Mouse (Mus musculus) CH12.LX (cell line): ENCODE measurements around the gene Rnf5. TPM values are rescaled to one million over a fixed set of nuclear protein-coding genes. Genes with fewer than 3 reads are reported as not detected.
A peak's percentile ranks its signal among the peaks of the same experiment; 100 is the strongest.

Source experiments
- DNase-seq: peaks from one replicate; pipeline ENCODE4 v3.0.0-alpha.2; 2013; ENCODE audit errors: extremely low read depth
- H3K27ac ChIP-seq: 2 replicates; pipeline ENCODE4 v1.5.1; 2012; ENCODE audit warnings: low read depth, mild to moderate bottlenecking, control low read depth, moderate library complexity; ENCODE audit not compliant: insufficient read depth
- H3K27me3 ChIP-seq: replicated peaks from 2 replicates; pipeline ENCODE3; 2012; ENCODE audit warnings: inconsistent platforms
- H3K36me3 ChIP-seq, 2 experiments: replicated peaks in 1 of 2; 2 replicates each; pipeline versions ENCODE3 to v1.6.1; 2012; ENCODE audit warnings: inconsistent platforms in 1 of 2, low read length in 1 of 2, mild to moderate bottlenecking in 1 of 2, mixed read lengths in 1 of 2, moderate library complexity in 1 of 2; ENCODE audit not compliant: control insufficient read depth in 1 of 2, insufficient read depth in 1 of 2
- H3K4me1 ChIP-seq, 2 experiments: 2 replicates each; pipeline ENCODE4 v1.6.1; 2012; ENCODE audit warnings: inconsistent platforms in 1 of 2, moderate library complexity in 1 of 2; ENCODE audit not compliant: insufficient read depth in 2 of 2, control insufficient read depth in 1 of 2
- H3K4me2 ChIP-seq: 2 replicates; pipeline ENCODE4 v1.6.1; 2012; ENCODE audit warnings: low read depth, mild to moderate bottlenecking, control low read depth; ENCODE audit not compliant: poor library complexity, insufficient read depth, severe bottlenecking
- H3K4me3 ChIP-seq, 3 experiments: fragments of 150-350 bp in 1 of 3; sonication (generic) in 1 of 3; replicated peaks in 1 of 3; 2 replicates each; pipeline versions ENCODE3 to v1.5.1; 2011 to 2012; ENCODE audit warnings: low read depth in 2 of 3, low read length in 2 of 3, mild to moderate bottlenecking in 2 of 3, moderate library complexity in 2 of 3, control low read depth in 1 of 3, improper control_type of control experiment in 1 of 3, inconsistent platforms in 1 of 3, mixed read lengths in 1 of 3; ENCODE audit not compliant: poor library complexity in 1 of 3
- H3K79me2 ChIP-seq: replicated peaks from 2 replicates; pipeline ENCODE4 v1.6.1; 2012; ENCODE audit warnings: mild to moderate bottlenecking, moderate library complexity; ENCODE audit not compliant: control insufficient read depth, poor library complexity, insufficient read depth, severe bottlenecking; ENCODE audit errors: extremely low read depth
- H3K9ac ChIP-seq: 2 replicates; pipeline ENCODE4 v1.6.1; 2012; ENCODE audit warnings: low read depth, mild to moderate bottlenecking, control low read depth, moderate library complexity; ENCODE audit not compliant: insufficient read depth
- H3K9me3 ChIP-seq: replicated peaks from 2 replicates; pipeline ENCODE3; 2012; ENCODE audit warnings: low read length, inconsistent platforms, mixed read lengths
- CTCF ChIP-seq, 2 experiments: IDR thresholded peaks in 1 of 2; conservative IDR thresholded peaks in 1 of 2; 2 replicates each; pipeline ENCODE4 v1.5.1; 2011 to 2012; ENCODE audit warnings: low read depth in 2 of 2, low read length in 2 of 2, improper control_type of control experiment in 1 of 2, inconsistent platforms in 1 of 2, mild to moderate bottlenecking in 1 of 2, moderate library complexity in 1 of 2
- ETS1 ChIP-seq: conservative IDR thresholded peaks from 2 replicates; pipeline ENCODE4 v1.6.1; 2012; ENCODE audit warnings: low read depth, mild to moderate bottlenecking, inconsistent platforms, low read length, improper control_type of control experiment, moderate library complexity
- MYC ChIP-seq: IDR thresholded peaks from 2 replicates; pipeline ENCODE4 v1.6.1; 2011; ENCODE audit warnings: low read depth, mild to moderate bottlenecking, improper control_type of control experiment, low read length
- POLR2AphosphoS2 ChIP-seq: IDR thresholded peaks from 2 replicates; pipeline ENCODE4 v1.6.1; 2011; ENCODE audit warnings: low read depth, low read length, improper control_type of control experiment
- RAD21 ChIP-seq: IDR thresholded peaks from 2 replicates; pipeline ENCODE4 v1.6.1; 2011; ENCODE audit warnings: low read depth, mild to moderate bottlenecking, low read length, improper control_type of control experiment, moderate library complexity
- SMC3 ChIP-seq: IDR thresholded peaks from 2 replicates; pipeline ENCODE4 v1.6.1; 2011; ENCODE audit warnings: low read depth, low read length, improper control_type of control experiment
- USF1 ChIP-seq: IDR thresholded peaks from 2 replicates; pipeline ENCODE4 v1.6.1; 2014; ENCODE audit warnings: low read depth, mild to moderate bottlenecking, inconsistent platforms, low read length, improper control_type of control experiment
- ZC3H11A ChIP-seq: IDR thresholded peaks from 2 replicates; pipeline ENCODE4 v1.6.1; 2012; ENCODE audit warnings: low read depth, mild to moderate bottlenecking, inconsistent platforms, low read length, improper control_type of control experiment
- ZNF384 ChIP-seq: IDR thresholded peaks from 2 replicates; pipeline ENCODE4 v1.6.1; 2012; ENCODE audit warnings: low read depth, low read length, improper control_type of control experiment, inconsistent platforms
- dilution Hi-C: fragments of 300-500 bp; cut with MboI; formaldehyde crosslinking; loops from 2 replicates; pipeline ENCODE4 v1.14.3; 2020; ENCODE audit warnings: low sequenced_read_pairs; ENCODE audit not compliant: extremely low pct_unique_long_range_greater_than_20kb, extremely low pct_ligation_motif_present
- in situ Hi-C: fragments of 300-500 bp; cut with MboI; formaldehyde crosslinking; loops from 3 replicates; pipeline ENCODE4 v1.14.3; 2019; ENCODE audit warnings: low sequenced_read_pairs, low pct_ligation_motif_present, low pct_unique_long_range_greater_than_20kb, mixed read lengths
- polyA plus RNA-seq: library from polyadenylated mRNA; unstranded; fragments of >175 nt; gene quantifications from 2 replicates; pipeline ENCODE4 v1.2.1, GENCODE M21; 2012; ENCODE audit warnings: low read depth; ENCODE audit not compliant: insufficient read length
- total RNA-seq, 2 experiments: library from RNA; depleted of rRNA; stranded (reverse); fragments of 300-350 nt in 1 of 2; fragments of >200 nt in 1 of 2; gene quantifications; 2 replicates each; pipeline ENCODE4 v1.2.3; 2012 to 2014

The Rnf5 gene
- total and polyA plus RNA-seq, 3 experiments: 8.4 to 35.1 (median 20.6) TPM

DNA sequence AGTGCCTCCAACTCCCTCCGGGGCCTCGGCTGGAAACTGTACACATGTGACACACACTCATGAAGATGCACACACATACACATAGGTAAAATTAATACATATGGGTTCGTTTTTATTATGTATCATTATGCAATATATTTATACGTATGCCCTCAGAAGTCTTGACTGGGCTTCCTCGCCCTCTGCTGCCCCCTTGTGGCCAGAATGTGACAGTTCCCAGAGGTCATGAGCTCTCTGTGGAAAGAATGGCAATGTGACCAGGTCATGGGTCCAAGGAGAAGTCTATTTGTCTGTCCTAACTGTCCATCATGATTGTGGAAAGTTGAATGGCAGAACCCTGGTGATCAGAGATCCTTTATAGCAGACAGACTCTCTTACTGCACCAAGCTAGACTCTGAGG, 48.0 kb downstream of the Rnf5 start:
- Histone ChIP-seq H3K4me3 (no peak overlapping the region), H3K36me3 (peaks cover 0 to 36% of the 10 kb centered on the region in 2 experiments), H3K4me2 (no peak overlapping the region), H3K27ac (no peak overlapping the region), H3K9me3 (no peaks in the 10 kb centered on the region), H3K27me3 (no peaks in the 10 kb centered on the region), H3K9ac (no peak overlapping the region), H3K79me2 (no peaks in the 10 kb centered on the region), H3K4me1 (no peaks in the 10 kb centered on the region)
- in situ Hi-C loops: loop anchor here (10.0 kb wide), 2 partner anchors 111 to 311 kb away; no protein-coding TSS in a partner anchor
- dilution Hi-C loops: no loop called here
- peak; percentile 74 for DNase-seq
- TF ChIP-seq ZNF384 (no peak), CTCF (conservative IDR thresholded peaks at IDR 0.05 in 1 of 2, IDR thresholded peaks at IDR 0.05 in 1 of 2; ENCODE audit: low read depth in 2 of 2, low read length in 2 of 2) (peak; percentile 87 to 92), MYC (no peak), USF1 (no peak), ZC3H11A (0 out of 2 replicates have a peak, but pooled peaks have one; percentile 59), ETS1 (no peak), POLR2AphosphoS2 (no peak), RAD21 (peak; percentile 76), SMC3 (peak; percentile 85)

Other genes with a start within 250 kb of the Rnf5 start
Only the 20 nearest of the 22 such genes appear.
- 0.08 TPM in 1 of 2 replicates, not detected in the other for gene Btnl1, start 226.6 kb downstream of the Rnf5 start, total RNA-seq (2012; rRNA removed)
- gene Btnl1, start 226.6 kb downstream of the Rnf5 start, total RNA-seq (2014; rRNA removed): 0.14 TPM in 1 of 2 replicates, not detected in the other
- gene Btnl1, start 226.6 kb downstream of the Rnf5 start, polyA plus RNA-seq: 0.11 TPM in 1 of 2 replicates, not detected in the other
- gene BC051142, start 204.9 kb downstream of the Rnf5 start, total RNA-seq (2012; rRNA removed): not detected in 2 replicates
- gene BC051142, start 204.9 kb downstream of the Rnf5 start, total RNA-seq (2014; rRNA removed): 0.28 TPM in 1 of 2 replicates, not detected in the other
- gene BC051142, start 204.9 kb downstream of the Rnf5 start, polyA plus RNA-seq: 0.83 and 1.0 TPM in 2 replicates
- gene Btnl4, start 126.4 kb downstream of the Rnf5 start, total RNA-seq (2012; rRNA removed): not detected in 2 replicates
- gene Btnl4, start 126.4 kb downstream of the Rnf5 start, total RNA-seq (2014; rRNA removed): not detected in 2 replicates
- not detected in 2 replicates for gene Btnl4, start 126.4 kb downstream of the Rnf5 start, polyA plus RNA-seq
- gene Btnl6, start 86.3 kb downstream of the Rnf5 start, total RNA-seq (2012; rRNA removed): not detected in 2 replicates
- gene Btnl6, start 86.3 kb downstream of the Rnf5 start, total RNA-seq (2014; rRNA removed): not detected in 2 replicates
- gene Btnl6, start 86.3 kb downstream of the Rnf5 start, polyA plus RNA-seq: not detected in 2 replicates
- 0.25 and 0.29 TPM in 2 replicates for gene Notch4, start 39.4 kb downstream of the Rnf5 start, total RNA-seq (2012; rRNA removed)
- not detected in 2 replicates for gene Notch4, start 39.4 kb downstream of the Rnf5 start, total RNA-seq (2014; rRNA removed)
- gene Notch4, start 39.4 kb downstream of the Rnf5 start, polyA plus RNA-seq: 0.55 TPM in 1 of 2 replicates, not detected in the other
- gene Gpsm3, start 13.9 kb downstream of the Rnf5 start, total RNA-seq (2012; rRNA removed): 14.9 and 18.2 TPM in 2 replicates
- gene Gpsm3, start 13.9 kb downstream of the Rnf5 start, total RNA-seq (2014; rRNA removed): 8.5 and 13.0 TPM in 2 replicates
- 38.7 and 52.6 TPM in 2 replicates for gene Gpsm3, start 13.9 kb downstream of the Rnf5 start, polyA plus RNA-seq
- 34.8 and 41.0 TPM in 2 replicates for gene Pbx2, start 12.4 kb downstream of the Rnf5 start, total RNA-seq (2012; rRNA removed)
- gene Pbx2, start 12.4 kb downstream of the Rnf5 start, total RNA-seq (2014; rRNA removed): 30.0 and 31.9 TPM in 2 replicates
- 41.7 and 50.5 TPM in 2 replicates for gene Pbx2, start 12.4 kb downstream of the Rnf5 start, polyA plus RNA-seq
- gene Ager, start 5.8 kb downstream of the Rnf5 start, total RNA-seq (2012; rRNA removed): 0.76 and 0.81 TPM in 2 replicates
- 0.55 and 0.92 TPM in 2 replicates for gene Ager, start 5.8 kb downstream of the Rnf5 start, total RNA-seq (2014; rRNA removed)
- gene Ager, start 5.8 kb downstream of the Rnf5 start, polyA plus RNA-seq: 3.5 and 4.1 TPM in 2 replicates
- gene Agpat1, start 572 bp upstream of the Rnf5 start, total RNA-seq (2012; rRNA removed): 39.3 and 47.4 TPM in 2 replicates
- 9.9 and 11.2 TPM in 2 replicates for gene Agpat1, start 572 bp upstream of the Rnf5 start, total RNA-seq (2014; rRNA removed)
- 37.7 and 44.4 TPM in 2 replicates for gene Agpat1, start 572 bp upstream of the Rnf5 start, polyA plus RNA-seq
- 0.13 TPM in 1 of 2 replicates, not detected in the other for gene Egfl8, start 12.3 kb upstream of the Rnf5 start, total RNA-seq (2012; rRNA removed)
- not detected in 2 replicates for gene Egfl8, start 12.3 kb upstream of the Rnf5 start, total RNA-seq (2014; rRNA removed)
- gene Egfl8, start 12.3 kb upstream of the Rnf5 start, polyA plus RNA-seq: not detected in 2 replicates
- gene Ppt2, start 24.8 kb upstream of the Rnf5 start, total RNA-seq (2012; rRNA removed): 0.76 and 1.9 TPM in 2 replicates
- gene Ppt2, start 24.8 kb upstream of the Rnf5 start, total RNA-seq (2014; rRNA removed): 0.24 TPM in 1 of 2 replicates, not detected in the other
- 0.60 and 0.84 TPM in 2 replicates for gene Ppt2, start 24.8 kb upstream of the Rnf5 start, polyA plus RNA-seq
- gene Prrt1, start 25.8 kb upstream of the Rnf5 start, total RNA-seq (2012; rRNA removed): not detected in 2 replicates
- gene Prrt1, start 25.8 kb upstream of the Rnf5 start, total RNA-seq (2014; rRNA removed): not detected in 2 replicates
- not detected in 2 replicates for gene Prrt1, start 25.8 kb upstream of the Rnf5 start, polyA plus RNA-seq
- 5.5 and 6.8 TPM in 2 replicates for gene Fkbpl, start 41.1 kb upstream of the Rnf5 start, total RNA-seq (2012; rRNA removed)
- 6.8 and 8.2 TPM in 2 replicates for gene Fkbpl, start 41.1 kb upstream of the Rnf5 start, total RNA-seq (2014; rRNA removed)
- 5.6 and 6.2 TPM in 2 replicates for gene Fkbpl, start 41.1 kb upstream of the Rnf5 start, polyA plus RNA-seq
- gene Atf6b, start 43.5 kb upstream of the Rnf5 start, total RNA-seq (2012; rRNA removed): 34.3 and 34.5 TPM in 2 replicates
- gene Atf6b, start 43.5 kb upstream of the Rnf5 start, total RNA-seq (2014; rRNA removed): 18.9 and 20.2 TPM in 2 replicates
- gene Atf6b, start 43.5 kb upstream of the Rnf5 start, polyA plus RNA-seq: 54.3 and 59.6 TPM in 2 replicates
- not detected in 2 replicates for gene Tnxb, start 66.8 kb upstream of the Rnf5 start, total RNA-seq (2012; rRNA removed)
- not detected in 2 replicates for gene Tnxb, start 66.8 kb upstream of the Rnf5 start, total RNA-seq (2014; rRNA removed)
- not detected in 2 replicates for gene Tnxb, start 66.8 kb upstream of the Rnf5 start, polyA plus RNA-seq
- 0.13 TPM in 1 of 2 replicates, not detected in the other for gene C4b, start 140.2 kb upstream of the Rnf5 start, total RNA-seq (2012; rRNA removed)
- gene C4b, start 140.2 kb upstream of the Rnf5 start, total RNA-seq (2014; rRNA removed): not detected in 2 replicates
- gene C4b, start 140.2 kb upstream of the Rnf5 start, polyA plus RNA-seq: not detected in 2 replicates
- not detected in 2 replicates for gene Cyp21a1, start 200.9 kb upstream of the Rnf5 start, total RNA-seq (2012; rRNA removed)
- gene Cyp21a1, start 200.9 kb upstream of the Rnf5 start, total RNA-seq (2014; rRNA removed): not detected in 2 replicates
- not detected in 2 replicates for gene Cyp21a1, start 200.9 kb upstream of the Rnf5 start, polyA plus RNA-seq
- gene Stk19, start 233.3 kb upstream of the Rnf5 start, total RNA-seq (2012; rRNA removed): 27.7 and 32.9 TPM in 2 replicates
- gene Stk19, start 233.3 kb upstream of the Rnf5 start, total RNA-seq (2014; rRNA removed): 21.2 and 22.6 TPM in 2 replicates
- gene Stk19, start 233.3 kb upstream of the Rnf5 start, polyA plus RNA-seq: 37.1 and 41.3 TPM in 2 replicates
- 16.3 and 17.2 TPM in 2 replicates for gene Dxo, start 233.3 kb upstream of the Rnf5 start, total RNA-seq (2012; rRNA removed)
- 6.3 and 10.0 TPM in 2 replicates for gene Dxo, start 233.3 kb upstream of the Rnf5 start, total RNA-seq (2014; rRNA removed)
- gene Dxo, start 233.3 kb upstream of the Rnf5 start, polyA plus RNA-seq: 26.9 and 31.6 TPM in 2 replicates
- 50.5 and 52.9 TPM in 2 replicates for gene Skiv2l, start 246.5 kb upstream of the Rnf5 start, total RNA-seq (2012; rRNA removed)
- gene Skiv2l, start 246.5 kb upstream of the Rnf5 start, total RNA-seq (2014; rRNA removed): 22.0 and 26.1 TPM in 2 replicates
- gene Skiv2l, start 246.5 kb upstream of the Rnf5 start, polyA plus RNA-seq: 35.2 and 44.1 TPM in 2 replicates